Mouse (Mus musculus) heart, embryonic 11.5 days (tissue): ENCODE measurements around the gene Cops9. TPM values are rescaled to one million over a fixed set of nuclear protein-coding genes. Genes with fewer than 3 reads are reported as not detected.

Experiments used
- ATAC-seq: fragments of 200-750 bp; cut with Nextera tagmentation; replicated peaks from 2 replicates; pipeline ENCODE4 v1.8.0; 2017; ENCODE audit warnings: moderate library complexity; ENCODE audit not compliant: insufficient number of reproducible peaks, low FRiP score, low TSS enrichment
- H3K27ac ChIP-seq: fragments of 300-500 bp; sonication (generic); 2 replicates; pipeline ENCODE4 v1.5.1; 2014; ENCODE audit warnings: mild to moderate bottlenecking, low read depth, low read length
- H3K27me3 ChIP-seq: fragments of 300-500 bp; sonication (generic); 2 replicates; pipeline ENCODE4 v1.6.1; 2014; ENCODE audit warnings: mild to moderate bottlenecking, low read length, mixed read lengths; ENCODE audit not compliant: control insufficient read depth, insufficient read depth
- H3K36me3 ChIP-seq: fragments of 300-500 bp; sonication (generic); 2 replicates; pipeline ENCODE4 v1.6.1; 2014; ENCODE audit warnings: mild to moderate bottlenecking, low read length, moderate library complexity, mixed read lengths; ENCODE audit not compliant: control insufficient read depth, insufficient read depth
- H3K4me1 ChIP-seq: fragments of 300-500 bp; sonication (generic); 2 replicates; pipeline ENCODE4 v1.6.1; 2014; ENCODE audit warnings: low read length; ENCODE audit not compliant: control insufficient read depth, insufficient read depth
- H3K4me2 ChIP-seq: fragments of 300-500 bp; sonication (generic); 2 replicates; pipeline ENCODE4 v1.6.1; 2014; ENCODE audit warnings: mild to moderate bottlenecking, moderate library complexity
- H3K4me3 ChIP-seq: fragments of 300-500 bp; sonication (generic); 2 replicates; pipeline ENCODE4 v1.5.1; 2014; ENCODE audit warnings: low read depth, low read length
- H3K9ac ChIP-seq: fragments of 300-500 bp; sonication (generic); 2 replicates; pipeline ENCODE4 v1.6.1; 2014; ENCODE audit warnings: mild to moderate bottlenecking, low read depth, low read length, moderate library complexity
- H3K9me3 ChIP-seq: fragments of 300-500 bp; sonication (generic); replicated peaks from 2 replicates; pipeline ENCODE4 v1.6.1; 2016; ENCODE audit warnings: low read length; ENCODE audit not compliant: control insufficient read depth
- WGBS: fragments of 180-500 bp; shearing (Covaris S2); extraction: QIAGEN DNeasy Blood & Tissue Kit; methylation state at CpG from one replicate; pipeline ENCODE4 v1.1.7; 2014; ENCODE audit not compliant: insufficient replicate concordance; 5-methylcytosine and 5-hydroxymethylcytosine counted together
- polyA plus RNA-seq: library from polyadenylated mRNA; unstranded; fragments of >200 nt; fragmentation: Nextera tagmentation; extraction: Ambion mirVana; gene quantifications from 2 replicates; pipeline ENCODE4 v1.2.1, GENCODE M21; 2014

Cops9 gene
- polyA plus RNA-seq, 1 experiment from 2014 or later: 382 TPM

DNA sequence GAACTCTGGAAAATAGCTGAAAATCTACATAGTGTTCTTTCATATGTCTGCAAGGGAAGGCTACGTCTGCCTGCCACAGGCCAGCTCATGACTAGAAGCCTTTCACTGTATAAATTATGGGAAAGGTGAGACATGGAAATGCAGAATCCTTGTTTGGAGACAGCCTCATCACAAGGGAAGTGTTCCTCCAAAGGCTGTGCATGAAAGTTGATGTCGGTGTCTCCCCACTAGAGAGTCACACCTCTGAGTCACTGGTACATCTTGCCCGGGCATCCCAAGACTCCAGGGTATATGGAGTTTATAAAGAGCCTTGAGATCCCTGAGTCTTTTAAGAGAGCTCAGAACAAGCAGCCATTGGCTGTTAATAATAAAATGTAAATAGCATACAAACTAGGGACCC lies 11.4 kb upstream of the Cops9 start:
- H3K9me3 ChIP-seq: no peaks in the 10 kb centered on the region
- no peaks in the 10 kb centered on the region for H3K36me3 ChIP-seq
- WGBS: 81% methylated on average over 3 of the region's 3 CpGs
- ATAC-seq: no peak
- no peak overlapping the region for H3K4me3 ChIP-seq
- H3K27ac ChIP-seq: no peak overlapping the region
- H3K4me1 ChIP-seq: no peaks in the 10 kb centered on the region
- H3K4me2 ChIP-seq: no peak overlapping the region
- H3K9ac ChIP-seq: no peak overlapping the region
- H3K27me3 ChIP-seq: peaks cover 23% of the 10 kb centered on the region; the same call in 1 of the 2 replicates

DNA sequence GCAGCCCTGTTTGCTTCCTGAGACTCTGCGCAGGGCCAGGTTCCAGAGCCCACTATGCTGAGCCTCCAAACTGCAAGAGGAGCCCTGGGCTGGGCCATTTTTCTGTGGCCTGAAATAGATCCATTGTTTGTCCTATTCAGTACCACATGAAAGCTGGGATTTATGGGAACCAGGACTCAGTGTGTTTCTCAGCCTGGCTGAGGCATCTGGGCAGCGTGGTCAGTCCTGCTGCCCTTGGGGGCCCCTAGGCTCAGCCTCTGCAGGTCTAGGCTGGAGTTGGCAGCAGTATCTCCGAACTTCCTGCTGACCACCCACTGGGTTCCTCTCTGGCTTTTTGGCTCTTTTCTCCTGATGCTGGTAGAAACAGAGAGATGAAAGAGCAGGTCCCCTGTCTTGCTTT lies 9.7 kb upstream of the Cops9 start:
- no peak for ATAC-seq
- Histone ChIP-seq H3K4me1 (no peaks in the 10 kb centered on the region), H3K36me3 (no peaks in the 10 kb centered on the region), H3K9ac (no peak overlapping the region), H3K4me3 (no peak overlapping the region), H3K9me3 (no peaks in the 10 kb centered on the region), H3K4me2 (no peak overlapping the region), H3K27me3 (peaks cover 23% of the 10 kb centered on the region), H3K27ac (no peak overlapping the region)
- WGBS: 70% methylated on average over 3 of the region's 3 CpGs

DNA sequence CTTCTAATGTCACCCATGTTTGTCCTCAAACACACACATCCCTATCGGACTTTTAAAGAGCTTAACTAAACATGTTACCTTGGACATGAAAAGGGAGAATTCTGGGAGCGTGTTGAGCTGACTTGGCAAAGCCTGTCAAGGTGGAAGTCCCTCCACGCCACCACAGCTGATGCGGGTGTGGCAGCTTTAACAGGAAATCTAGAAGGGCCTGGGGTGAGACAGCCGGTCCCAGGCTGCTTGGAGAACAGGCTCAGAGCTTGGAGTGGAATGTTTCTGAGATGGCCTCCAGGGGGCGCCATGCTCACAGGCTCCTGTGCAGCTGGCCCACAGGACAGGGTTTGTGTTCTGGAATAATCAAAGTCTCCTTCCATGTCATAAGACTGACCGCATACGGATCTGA lies 6.9 kb upstream of the Cops9 start, which contains the start of gene Otos:
Gene Otos (minus strand): TSS at position 169 of the 400 bp plus-strand sequence.
- Histone ChIP-seq H3K27me3 (peaks cover 23% of the 10 kb centered on the region), H3K9me3 (no peaks in the 10 kb centered on the region), H3K9ac (no peak within 1 kb of the TSS), H3K27ac (no peak within 1 kb of the TSS), H3K4me3 (no peak within 1 kb of the TSS), H3K36me3 (no peaks in the 10 kb centered on the region), H3K4me2 (no peak within 1 kb of the TSS), H3K4me1 (no peaks in the 10 kb centered on the region)
- no peak for ATAC-seq
- 27% methylated on average over 8 of the region's 8 CpGs for WGBS

DNA sequence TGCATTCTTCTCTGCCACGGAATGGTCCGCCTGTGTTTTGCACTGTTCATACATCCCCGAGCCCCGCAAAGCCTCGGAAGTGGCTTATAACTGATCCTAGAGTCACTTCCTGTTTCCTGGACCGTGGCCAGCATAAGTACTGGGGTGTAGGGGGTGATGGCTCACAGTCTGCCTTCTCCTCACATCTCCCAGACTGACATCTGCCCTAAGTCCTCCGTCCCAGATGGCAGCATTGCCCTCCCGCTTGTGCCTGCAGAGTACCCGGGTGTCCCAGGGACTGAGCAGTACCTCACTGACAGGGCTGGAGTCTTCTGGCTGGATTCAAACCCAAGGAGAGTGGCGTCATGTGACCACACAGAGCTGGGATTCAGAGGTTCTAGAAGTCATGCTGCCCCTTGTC lies 6.4 kb upstream of the Cops9 start:
- Histone ChIP-seq H3K9me3 (no peaks in the 10 kb centered on the region), H3K27ac (no peak overlapping the region), H3K36me3 (no peaks in the 10 kb centered on the region), H3K27me3 (peaks cover 21% of the 10 kb centered on the region), H3K4me3 (no peak overlapping the region), H3K4me2 (no peak overlapping the region), H3K4me1 (no peaks in the 10 kb centered on the region), H3K9ac (no peak overlapping the region)
- ATAC-seq: no peak
- 43% methylated on average over 10 of the region's 10 CpGs for WGBS

DNA sequence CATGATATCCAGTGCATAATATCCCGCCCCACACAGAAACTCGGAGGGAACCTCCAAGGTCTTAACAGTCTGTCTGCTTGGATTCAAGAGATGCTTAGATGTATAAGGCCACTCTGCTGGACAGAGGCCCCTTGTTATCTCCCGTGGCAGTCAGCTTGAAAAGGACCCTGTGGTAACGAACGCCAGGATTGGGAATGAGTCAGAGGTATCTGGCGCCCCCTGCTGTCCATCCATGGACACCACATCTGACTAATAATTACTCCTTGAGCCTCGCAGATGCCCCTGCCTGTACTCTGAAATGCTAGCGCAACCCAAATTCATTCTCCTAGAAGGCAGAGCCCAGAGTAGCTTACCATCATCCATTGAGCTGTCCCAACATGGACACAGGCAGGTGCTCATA lies 6.0 kb upstream of the Cops9 start:
- Histone ChIP-seq H3K4me2 (no peak overlapping the region), H3K9ac (no peak overlapping the region), H3K36me3 (no peaks in the 10 kb centered on the region), H3K4me1 (no peaks in the 10 kb centered on the region), H3K4me3 (no peak overlapping the region), H3K9me3 (no peaks in the 10 kb centered on the region), H3K27ac (no peak overlapping the region), H3K27me3 (peaks cover 21% of the 10 kb centered on the region)
- ATAC-seq: 0 out of 2 replicates have a peak, but pooled peaks have one; percentile 32
- WGBS: 9% methylated on average over 8 of the region's 8 CpGs

DNA sequence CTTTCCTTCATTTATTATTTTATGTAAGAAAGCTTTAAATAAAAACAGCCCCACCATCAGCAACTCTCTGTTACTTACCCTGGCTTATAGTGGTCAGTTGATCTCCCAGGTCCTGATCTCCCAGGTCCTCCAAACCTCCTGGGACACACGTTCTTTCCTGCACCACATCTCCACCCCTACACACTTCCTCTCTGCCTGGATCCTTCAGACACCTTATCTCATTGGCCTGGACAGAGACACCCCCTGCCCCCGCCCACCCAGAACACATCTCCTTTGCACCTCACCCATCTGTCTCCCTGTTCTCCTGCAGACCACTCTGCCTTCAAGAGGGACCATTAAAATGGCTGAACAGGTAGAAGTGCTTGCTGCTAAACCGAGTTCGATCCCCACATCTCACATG lies 5.2 kb upstream of the Cops9 start:
- no peaks in the 10 kb centered on the region for H3K9me3 ChIP-seq
- 0 out of 2 replicates have a peak, but pooled peaks cover 3% of the 10 kb centered on the region for H3K4me1 ChIP-seq
- H3K36me3 ChIP-seq: no peaks in the 10 kb centered on the region
- H3K27me3 ChIP-seq: peaks cover 21% of the 10 kb centered on the region
- H3K4me3 ChIP-seq: no peak overlapping the region
- H3K9ac ChIP-seq: no peak overlapping the region
- H3K4me2 ChIP-seq: no peak overlapping the region
- no peak for ATAC-seq
- H3K27ac ChIP-seq: no peak overlapping the region
- WGBS: 57% methylated on average over 4 of the region's 4 CpGs

DNA sequence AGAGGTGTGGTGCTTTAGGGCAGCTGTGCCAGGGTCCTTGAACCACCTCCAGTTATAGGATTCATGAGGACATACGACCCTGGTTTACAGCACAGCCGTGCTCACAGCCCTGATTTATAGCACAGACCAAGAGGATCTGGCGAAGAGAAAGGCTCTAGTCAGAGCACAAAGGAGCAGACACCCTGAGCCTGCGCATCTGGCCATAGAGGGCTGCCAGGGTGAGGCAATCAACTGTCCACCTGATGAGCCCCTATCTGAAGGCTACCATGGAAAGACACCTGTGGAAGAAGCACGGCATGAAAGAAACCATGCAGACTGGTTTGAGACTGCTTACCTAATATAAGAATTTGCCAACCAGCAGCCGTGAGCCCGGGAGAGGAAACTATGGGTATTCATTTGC lies 4.8 kb upstream of the Cops9 start:
- Histone ChIP-seq H3K36me3 (no peaks in the 10 kb centered on the region), H3K4me2 (no peak overlapping the region), H3K9ac (no peak overlapping the region), H3K27me3 (peaks cover 21% of the 10 kb centered on the region), H3K4me1 (0 out of 2 replicates have a peak, but pooled peaks cover 3% of the 10 kb centered on the region), H3K27ac (no peak overlapping the region), H3K9me3 (no peaks in the 10 kb centered on the region), H3K4me3 (no peak overlapping the region)
- WGBS: 72% methylated on average over 7 of the region's 7 CpGs
- ATAC-seq: no peak

DNA sequence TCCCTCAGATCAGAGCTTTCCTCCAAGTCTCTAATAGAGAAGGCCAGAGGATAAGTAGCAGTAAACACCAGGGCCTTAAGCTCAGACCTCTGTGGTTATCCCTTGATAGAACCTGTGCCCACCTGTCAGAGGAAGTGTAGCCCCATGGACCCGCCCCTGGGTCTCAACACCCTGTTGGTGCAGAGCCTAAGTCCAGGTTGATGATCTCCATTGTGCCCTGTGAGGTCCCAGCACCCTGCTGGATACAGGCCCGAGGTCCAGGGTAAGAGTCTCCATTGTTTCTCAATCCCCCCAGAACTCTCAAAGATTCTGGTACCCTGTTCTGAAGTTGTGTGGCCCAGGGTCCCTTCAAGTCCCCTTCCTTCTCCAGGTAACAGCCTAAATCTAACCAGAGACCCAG lies 4.3 kb upstream of the Cops9 start:
- Histone ChIP-seq H3K4me2 (no peak overlapping the region), H3K9me3 (no peaks in the 10 kb centered on the region), H3K27me3 (peaks cover 21% of the 10 kb centered on the region)

DNA sequence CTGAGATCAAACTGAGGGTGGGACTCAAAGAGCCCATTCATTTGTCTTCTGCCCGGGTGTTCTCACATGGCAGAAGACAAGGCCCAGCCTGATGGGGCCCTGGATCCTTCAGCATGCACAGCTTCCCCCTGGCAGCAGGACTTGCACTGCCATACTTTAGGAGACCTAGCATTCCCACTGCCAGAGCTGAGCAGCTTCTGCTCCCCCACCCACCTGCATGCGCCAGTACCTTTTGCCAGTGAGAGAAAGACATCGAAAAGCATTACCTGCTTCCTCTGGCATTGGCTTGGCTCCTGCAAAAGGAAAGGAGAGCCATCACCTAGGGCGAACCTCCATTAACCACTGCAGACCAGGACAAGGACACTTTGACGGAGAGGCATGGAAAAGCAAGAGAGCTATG lies 3.1 kb upstream of the Cops9 start:
- no peak for ATAC-seq
- Histone ChIP-seq H3K27ac (no peak overlapping the region), H3K27me3 (peaks cover 18% of the 10 kb centered on the region), H3K4me1 (peaks cover 16% of the 10 kb centered on the region), H3K4me3 (no peak overlapping the region), H3K9ac (no peak overlapping the region), H3K9me3 (no peaks in the 10 kb centered on the region), H3K36me3 (no peaks in the 10 kb centered on the region), H3K4me2 (no peak overlapping the region)
- 68% methylated on average over 5 of the region's 5 CpGs for WGBS

More for the DNA sequence above, 4.3 kb upstream of the Cops9 start:
- no peak overlapping the region for H3K9ac ChIP-seq
- peaks cover 4% of the 10 kb centered on the region for H3K4me1 ChIP-seq
- 41% methylated on average over 2 of the region's 2 CpGs for WGBS
- ATAC-seq: no peak
- no peak overlapping the region for H3K4me3 ChIP-seq
- no peaks in the 10 kb centered on the region for H3K36me3 ChIP-seq
- H3K27ac ChIP-seq: no peak overlapping the region
